Mouse (Mus musculus) C2C12 (cell line): ENCODE results near the gene Trat1. TPM values are rescaled to one million over a fixed set of nuclear protein-coding genes. Genes with fewer than 3 reads are reported as not detected.

ENCODE experiments used
- H3K27me3 ChIP-seq: one replicate; pipeline ENCODE4 v1.6.1; 2011; ENCODE audit not compliant: control insufficient read depth, insufficient read depth, insufficient read length
- H3K36me3 ChIP-seq: one replicate; pipeline ENCODE4 v1.6.1; 2011; ENCODE audit not compliant: control insufficient read depth, insufficient read depth
- H3K4me3 ChIP-seq: one replicate; pipeline ENCODE4 v1.5.1; 2011; ENCODE audit warnings: mild to moderate bottlenecking, control low read depth; ENCODE audit not compliant: poor library complexity, insufficient read depth, severe bottlenecking
- H3K79me2 ChIP-seq: one replicate; pipeline ENCODE4 v1.6.1; 2011; ENCODE audit not compliant: control insufficient read depth, insufficient read depth
- H3K79me3 ChIP-seq: one replicate; pipeline ENCODE4 v1.6.1; 2011; ENCODE audit warnings: low read depth, control low read depth
- H3ac ChIP-seq: one replicate; pipeline ENCODE3; 2011; ENCODE audit warnings: low read depth; ENCODE audit not compliant: control insufficient read depth, insufficient read length
- CEBPB ChIP-seq: IDR thresholded peaks from one replicate; pipeline ENCODE4 v1.6.1; 2011; ENCODE audit warnings: low read depth, mild to moderate bottlenecking, control low read depth, moderate library complexity
- CTCF ChIP-seq: IDR thresholded peaks from one replicate; pipeline ENCODE4 v1.5.1; 2011; ENCODE audit not compliant: control insufficient read depth, insufficient read depth, insufficient read length
- FOSL1 ChIP-seq: IDR thresholded peaks from one replicate; pipeline ENCODE4 v1.8.0; 2011; ENCODE audit warnings: mild to moderate bottlenecking, low read length; ENCODE audit not compliant: poor library complexity, insufficient read depth, severe bottlenecking
- MAX ChIP-seq: IDR thresholded peaks from one replicate; pipeline ENCODE4 v1.6.1; 2011; ENCODE audit warnings: mild to moderate bottlenecking, control low read depth
- MYOD1 ChIP-seq: IDR thresholded peaks from one replicate; pipeline ENCODE4 v1.6.1; 2011; ENCODE audit warnings: low read depth; ENCODE audit not compliant: control insufficient read depth, insufficient read length
- MYOG ChIP-seq: IDR thresholded peaks from one replicate; pipeline ENCODE4 v1.6.1; 2011; ENCODE audit not compliant: control insufficient read depth, insufficient read length; ENCODE audit errors: extremely low read depth
- USF1 ChIP-seq: IDR thresholded peaks from one replicate; pipeline ENCODE4 v1.6.1; 2011; ENCODE audit warnings: low read depth, mild to moderate bottlenecking, control low read depth, moderate library complexity
- polyA plus RNA-seq: library from polyadenylated mRNA; unstranded; fragments of >200 nt; fragmentation: generic; extraction: Trizol; gene quantifications from one replicate; pipeline ENCODE4 v1.2.1, GENCODE M21; 2012; ENCODE audit warnings: missing spikeins

The Trat1 gene
- polyA plus RNA-seq, 1 experiment: not detected

- Histone ChIP-seq H3K79me3 (no peaks in the 10 kb centered on the region), H3ac (no peak overlapping the region), H3K4me3 (no peak overlapping the region), H3K36me3 (no peaks in the 10 kb centered on the region), H3K27me3 (no peaks in the 10 kb centered on the region), H3K79me2 (no peaks in the 10 kb centered on the region)
- TF ChIP-seq CTCF: no peak
- TF ChIP-seq MAX: no peak
- TF ChIP-seq FOSL1: no peak
- TF ChIP-seq MYOD1: no peak
- no peak for TF ChIP-seq MYOG
- TF ChIP-seq CEBPB: no peak
- no peak for TF ChIP-seq USF1
These were observed 5.4 kb upstream of the Trat1 start for GRCm38 (mm10) chr16:48777254-48777653.

GRCm38 (mm10) chr16:48769183-48769582 is 2.6 kb downstream of the Trat1 start:
- Histone ChIP-seq H3K36me3 (no peaks in the 10 kb centered on the region), H3ac (no peak overlapping the region), H3K27me3 (no peaks in the 10 kb centered on the region), H3K4me3 (no peak overlapping the region), H3K79me2 (no peaks in the 10 kb centered on the region), H3K79me3 (no peaks in the 10 kb centered on the region)
- TF ChIP-seq CTCF (no peak), MYOD1 (no peak), USF1 (no peak), FOSL1 (no peak)

GRCm38 (mm10) chr16:48760643-48761481 is 11.0 kb downstream of the Trat1 start:
- H3K36me3 ChIP-seq: no peaks in the 10 kb centered on the region
- H3K79me3 ChIP-seq: no peaks in the 10 kb centered on the region
- no peaks in the 10 kb centered on the region for H3K79me2 ChIP-seq
- H3ac ChIP-seq: no peak overlapping the region
- H3K4me3 ChIP-seq: no peak overlapping the region
- TF ChIP-seq FOSL1 (no peak), CTCF (no peak), CEBPB (no peak), USF1 (no peak), MYOD1 (no peak), MAX (no peak), MYOG (no peak)
- H3K27me3 ChIP-seq: no peaks in the 10 kb centered on the region

GRCm38 (mm10) chr16:48750145-48750827 is 21.5 kb downstream of the Trat1 start:
- TF ChIP-seq MYOD1 (no peak), CEBPB (no peak), MAX (no peak), CTCF (no peak), MYOG (no peak), USF1 (no peak), FOSL1 (no peak)
- Histone ChIP-seq H3K79me3 (no peaks in the 10 kb centered on the region), H3K79me2 (no peaks in the 10 kb centered on the region), H3K36me3 (no peaks in the 10 kb centered on the region), H3K4me3 (no peak overlapping the region), H3K27me3 (no peaks in the 10 kb centered on the region), H3ac (no peak overlapping the region)

- H3K4me3 ChIP-seq: no peak overlapping the region
- TF ChIP-seq CEBPB (no peak), FOSL1 (no peak), CTCF (no peak), MAX (no peak), MYOD1 (no peak), USF1 (no peak), MYOG (no peak)
- no peaks in the 10 kb centered on the region for H3K79me2 ChIP-seq
- no peak overlapping the region for H3ac ChIP-seq
- H3K36me3 ChIP-seq: no peaks in the 10 kb centered on the region
- H3K27me3 ChIP-seq: no peaks in the 10 kb centered on the region
- no peaks in the 10 kb centered on the region for H3K79me3 ChIP-seq
These were observed 26.4 kb downstream of the Trat1 start for GRCm38 (mm10) chr16:48745418-48745817.

- no peaks in the 10 kb centered on the region for H3K27me3 ChIP-seq
- H3K79me3 ChIP-seq: no peaks in the 10 kb centered on the region
- H3K79me2 ChIP-seq: no peaks in the 10 kb centered on the region
- TF ChIP-seq CEBPB (no peak), CTCF (no peak), MYOD1 (no peak), USF1 (no peak), FOSL1 (no peak), MAX (no peak), MYOG (no peak)
- H3K4me3 ChIP-seq: no peak overlapping the region
- no peaks in the 10 kb centered on the region for H3K36me3 ChIP-seq
- H3ac ChIP-seq: no peak overlapping the region
These were observed 26.8 kb downstream of the Trat1 start for GRCm38 (mm10) chr16:48745011-48745410.
